Mouse (Mus musculus) mesoderm, embryonic 11.5 days (tissue): Measurements from ENCODE around the gene Trim30d.
"Not testable (repeated sequence)": the region's sequence is repeated elsewhere in the genome, so short reads cannot be mapped to it uniquely, and the experiment has no call there.

Source experiments
- DNase-seq: peaks from one replicate; pipeline ENCODE4 v3.0.0-alpha.2; 2012; ENCODE audit warnings: low read depth, low spot score

Trim30d gene

GRCm38 (mm10) chr7:104507421-104508065 is at the start of gene Trim30d:
Gene Trim30d (minus strand): TSS chr7:104507849.
- not testable (repeated sequence) for DNase-seq

DNA sequence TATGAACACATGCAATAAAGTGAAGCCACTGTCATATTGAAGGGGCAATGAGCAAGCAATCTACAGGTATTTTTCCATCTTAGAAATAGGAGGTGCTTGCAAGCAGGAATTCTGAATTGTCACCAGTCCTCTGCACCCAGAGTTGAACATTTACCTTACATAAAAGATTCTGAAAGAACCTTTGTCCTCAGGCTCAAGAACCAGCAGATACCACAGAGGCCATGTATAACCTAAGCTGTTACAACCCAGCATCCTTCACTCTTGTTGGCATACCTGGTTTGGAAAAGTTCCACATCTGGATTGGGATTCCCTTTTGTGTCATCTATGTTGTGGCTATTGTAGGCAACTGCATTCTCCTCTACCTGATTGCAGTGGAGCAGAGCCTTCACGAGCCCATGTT is 45.1 kb upstream of the Trim30d start:
- DNase-seq = no peak

- DNase-seq = no peak
Observed at GRCm38 (mm10) chr7:104549833-104550232, 42.2 kb upstream of the Trim30d start, which contains the start of gene Olfr651. Gene Olfr651 (plus strand): TSS chr7:104550133.

- no peak for DNase-seq
Observed at GRCm38 (mm10) chr7:104501589-104502371, 5.9 kb downstream of the Trim30d start.

DNA sequence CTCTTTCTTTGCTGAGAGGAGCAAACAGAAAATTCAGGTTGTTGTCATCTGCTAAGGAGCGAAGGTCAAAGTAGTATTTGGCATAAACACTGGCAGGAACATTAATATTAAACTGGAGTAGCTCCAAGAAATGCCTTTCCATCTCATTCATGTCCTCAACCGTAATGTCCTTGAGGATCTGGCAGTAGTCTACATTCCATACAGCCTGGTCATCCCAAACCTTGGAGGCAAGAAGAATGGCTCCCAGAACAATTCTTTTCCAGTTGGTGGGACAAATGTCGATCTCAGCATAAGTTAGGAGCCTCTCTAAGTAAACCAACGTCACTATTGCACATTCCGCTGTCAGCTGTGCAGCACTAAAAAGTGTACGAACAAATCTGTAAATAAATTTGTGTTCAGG is 6.5 kb downstream of the Trim30d start:
- not testable (repeated sequence) for DNase-seq

DNA sequence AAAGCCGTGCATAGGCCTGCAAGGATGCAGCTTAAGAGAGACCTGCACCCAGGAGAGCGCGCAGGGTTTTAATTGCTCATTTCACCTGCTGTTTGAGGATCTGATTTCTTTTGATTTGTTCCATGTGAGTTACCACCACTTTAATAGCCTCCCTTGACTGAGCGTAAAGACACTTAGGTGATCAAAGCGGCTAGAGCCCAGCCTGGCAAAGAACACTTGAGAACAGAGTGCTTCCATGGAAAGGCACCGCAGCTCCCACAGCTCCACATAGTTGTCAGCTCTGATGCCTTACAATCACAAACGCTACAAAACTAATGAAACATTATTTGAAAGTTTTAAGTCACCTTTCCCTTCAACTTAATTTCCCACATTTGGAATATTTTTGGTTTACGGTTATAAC is 8.2 kb downstream of the Trim30d start:
- DNase-seq = not testable (repeated sequence)

- no peak for DNase-seq
Observed at GRCm38 (mm10) chr7:104465065-104465744, 42.4 kb downstream of the Trim30d start, which contains the start of gene Trim30a. Gene Trim30a (minus strand): TSS chr7:104465193.

GRCm38 (mm10) chr7:104445961-104446645 is 61.5 kb downstream of the Trim30d start:
- DNase-seq = no peak
